Mouse (Mus musculus): ENCODE results near the gene Psenen. TPM values are rescaled to one million over a fixed set of nuclear protein-coding genes. Genes with fewer than 3 reads are reported as not detected.

Psenen gene
- polyA plus RNA-seq, 1 experiment: 176 TPM

DNA sequence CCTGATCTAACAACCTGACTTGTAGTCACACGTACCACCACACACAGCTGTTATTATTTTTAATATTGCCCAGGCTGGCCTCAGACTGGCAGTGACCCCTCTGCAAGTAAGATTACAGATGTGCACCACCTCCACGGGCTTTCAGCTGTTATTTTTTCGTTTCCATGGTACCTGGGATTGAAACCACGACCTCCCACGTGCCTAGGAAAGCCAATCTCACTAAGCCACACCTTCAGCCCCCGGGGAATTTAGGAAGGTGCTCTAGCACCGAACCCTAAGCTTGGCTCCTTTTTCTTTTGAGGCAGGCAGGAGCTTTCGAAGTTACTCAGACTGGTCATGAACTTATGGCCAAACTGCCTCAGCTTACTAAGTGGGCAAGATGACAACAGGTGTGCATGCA, 41.0 kb upstream of the Psenen start:
- no peak for TF ChIP-seq CTCF (IDR thresholded peaks at IDR 0.05; ENCODE audit: borderline replicate concordance, control insufficient read depth, extremely low read depth, insufficient read depth, low read length, poor library complexity)
- TF ChIP-seq POLR2A (IDR thresholded peaks at IDR 0.05; ENCODE audit: control insufficient read depth, extremely low read depth, insufficient read depth, low read length, poor library complexity): no peak
- no peak overlapping the region for H3K4me3 ChIP-seq (ENCODE audit: control insufficient read depth, insufficient read depth, low read length)
- 43% methylated on average over 8 of the region's 8 CpGs for WGBS
- 0 out of 2 replicates have a peak, but pooled peaks cover 5% of the 10 kb centered on the region for H3K4me1 ChIP-seq (replicated peaks; ENCODE audit: control insufficient read depth, insufficient read depth, low read length)
- H3K36me3 ChIP-seq (ENCODE audit: control insufficient read depth, insufficient read depth, low read length): no peaks in the 10 kb centered on the region
- no peaks in the 10 kb centered on the region for H3K27me3 ChIP-seq (ENCODE audit: control insufficient read depth, insufficient read depth, low read length)
- no peak overlapping the region for H3K27ac ChIP-seq (ENCODE audit: control insufficient read depth, insufficient read depth, low read length)
- no peak for DNase-seq

DNA sequence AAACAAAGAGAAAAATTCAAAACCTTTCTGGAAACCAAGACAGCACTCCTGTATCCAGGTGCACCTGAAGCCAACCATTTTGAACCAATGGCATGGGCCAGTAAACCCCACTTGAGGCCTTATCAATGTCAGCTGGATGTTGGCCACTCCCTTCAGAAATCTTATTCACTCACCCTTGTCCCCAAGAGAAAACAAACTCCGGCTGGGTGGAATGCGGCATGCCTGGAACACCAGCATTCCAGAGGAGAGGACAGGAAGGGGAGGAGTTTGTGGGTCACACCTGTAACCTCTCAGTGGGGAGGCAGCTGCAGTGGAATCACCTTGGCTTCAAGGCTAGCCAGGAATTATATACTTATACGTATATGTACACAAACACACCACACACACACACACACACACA, 39.2 kb upstream of the Psenen start:
- Histone ChIP-seq H3K36me3 (ENCODE audit: control insufficient read depth, insufficient read depth, low read length) (no peaks in the 10 kb centered on the region), H3K4me1 (replicated peaks; ENCODE audit: control insufficient read depth, insufficient read depth, low read length) (no peaks in the 10 kb centered on the region), H3K4me3 (ENCODE audit: control insufficient read depth, insufficient read depth, low read length) (no peak overlapping the region), H3K27me3 (ENCODE audit: control insufficient read depth, insufficient read depth, low read length) (no peaks in the 10 kb centered on the region), H3K27ac (ENCODE audit: control insufficient read depth, insufficient read depth, low read length) (no peak overlapping the region)
- 81% methylated on average over 3 of the region's 3 CpGs for WGBS
- no peak for DNase-seq
- no peak for TF ChIP-seq CTCF (IDR thresholded peaks at IDR 0.05; ENCODE audit: borderline replicate concordance, control insufficient read depth, extremely low read depth, insufficient read depth, low read length, poor library complexity)
- no peak for TF ChIP-seq POLR2A (IDR thresholded peaks at IDR 0.05; ENCODE audit: control insufficient read depth, extremely low read depth, insufficient read depth, low read length, poor library complexity)

- Histone ChIP-seq H3K4me1 (replicated peaks; ENCODE audit: control insufficient read depth, insufficient read depth, low read length) (no peaks in the 10 kb centered on the region), H3K36me3 (ENCODE audit: control insufficient read depth, insufficient read depth, low read length) (no peaks in the 10 kb centered on the region), H3K4me3 (ENCODE audit: control insufficient read depth, insufficient read depth, low read length) (no peak overlapping the region), H3K27me3 (ENCODE audit: control insufficient read depth, insufficient read depth, low read length) (no peaks in the 10 kb centered on the region), H3K27ac (ENCODE audit: control insufficient read depth, insufficient read depth, low read length) (no peak overlapping the region)
- TF ChIP-seq POLR2A (IDR thresholded peaks at IDR 0.05; ENCODE audit: control insufficient read depth, extremely low read depth, insufficient read depth, low read length, poor library complexity) (no peak), CTCF (IDR thresholded peaks at IDR 0.05; ENCODE audit: borderline replicate concordance, control insufficient read depth, extremely low read depth, insufficient read depth, low read length, poor library complexity) (no peak)
- 79% methylated on average over 7 of the region's 7 CpGs for WGBS
- no peak for DNase-seq
Observed at GRCm38 (mm10) chr7:30600651-30601050, 37.2 kb upstream of the Psenen start.

DNA sequence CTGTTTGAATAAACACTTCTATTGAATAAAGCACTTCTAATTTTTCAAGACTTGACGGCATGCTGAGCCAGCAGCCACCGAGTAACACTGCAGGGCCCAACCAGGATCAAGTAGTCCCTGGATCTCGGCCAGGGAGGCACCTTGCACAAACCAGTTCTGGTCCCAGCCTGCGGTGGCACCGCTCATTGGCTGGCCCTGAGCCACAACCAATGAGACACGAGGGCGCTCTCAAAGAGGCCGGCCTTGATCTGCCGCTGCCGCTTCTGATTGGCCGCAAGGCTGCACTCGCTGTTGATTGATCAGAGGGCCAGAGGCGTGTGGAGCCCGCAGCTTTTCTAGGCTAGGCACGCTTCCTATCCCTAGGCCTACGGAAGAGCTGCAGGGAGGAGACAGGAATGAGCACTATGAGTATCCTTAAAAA, 36.5 kb upstream of the Psenen start:
- 7% methylated on average over 16 of the region's 16 CpGs for WGBS
- H3K27me3 ChIP-seq (ENCODE audit: control insufficient read depth, insufficient read depth, low read length): no peaks in the 10 kb centered on the region
- H3K27ac ChIP-seq (ENCODE audit: control insufficient read depth, insufficient read depth, low read length): no peak overlapping the region
- no peak overlapping the region for H3K4me3 ChIP-seq (ENCODE audit: control insufficient read depth, insufficient read depth, low read length)
- H3K36me3 ChIP-seq (ENCODE audit: control insufficient read depth, insufficient read depth, low read length): no peaks in the 10 kb centered on the region
- H3K4me1 ChIP-seq (replicated peaks; ENCODE audit: control insufficient read depth, insufficient read depth, low read length): no peaks in the 10 kb centered on the region
- DNase-seq: peak; percentile 59
- TF ChIP-seq POLR2A (IDR thresholded peaks at IDR 0.05; ENCODE audit: control insufficient read depth, extremely low read depth, insufficient read depth, low read length, poor library complexity) (no peak), CTCF (IDR thresholded peaks at IDR 0.05; ENCODE audit: borderline replicate concordance, control insufficient read depth, extremely low read depth, insufficient read depth, low read length, poor library complexity) (no peak)

DNA sequence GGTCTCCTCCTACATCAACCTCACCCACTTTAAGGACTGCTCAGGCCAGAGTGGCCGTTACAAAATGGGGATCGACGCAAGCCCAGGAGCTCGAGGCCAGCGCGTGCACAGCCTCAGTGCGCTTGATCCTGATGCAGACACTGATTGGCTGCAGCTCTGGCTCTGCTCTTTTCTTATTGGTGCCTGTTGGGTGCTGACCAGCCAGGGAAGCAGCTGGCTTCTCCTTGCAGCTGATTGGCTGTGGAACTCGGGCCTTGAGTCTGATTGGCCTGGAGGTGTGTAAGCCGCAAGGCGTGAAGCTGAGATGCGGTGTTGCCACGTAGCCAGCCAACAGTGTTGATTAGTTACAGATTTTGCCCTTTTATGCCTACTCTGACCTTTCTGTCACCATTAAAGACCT, 35.4 kb upstream of the Psenen start, which contains the start of gene Zbtb32:
Gene Zbtb32, minus strand, starts transcription at position 124 of the 400 bp plus-strand sequence.
- H3K4me3 ChIP-seq (ENCODE audit: control insufficient read depth, insufficient read depth, low read length): no peak within 1 kb of the TSS
- H3K27ac ChIP-seq (ENCODE audit: control insufficient read depth, insufficient read depth, low read length): no peak within 1 kb of the TSS
- H3K36me3 ChIP-seq (ENCODE audit: control insufficient read depth, insufficient read depth, low read length): no peaks in the 10 kb centered on the region
- no peak for DNase-seq
- H3K27me3 ChIP-seq (ENCODE audit: control insufficient read depth, insufficient read depth, low read length): no peaks in the 10 kb centered on the region
- no peak for TF ChIP-seq POLR2A (IDR thresholded peaks at IDR 0.05; ENCODE audit: control insufficient read depth, extremely low read depth, insufficient read depth, low read length, poor library complexity)
- no peak for TF ChIP-seq CTCF (IDR thresholded peaks at IDR 0.05; ENCODE audit: borderline replicate concordance, control insufficient read depth, extremely low read depth, insufficient read depth, low read length, poor library complexity)
- 97% methylated on average over 12 of the region's 12 CpGs for WGBS
- no peaks in the 10 kb centered on the region for H3K4me1 ChIP-seq (replicated peaks; ENCODE audit: control insufficient read depth, insufficient read depth, low read length)

GRCm38 (mm10) chr7:30596811-30597210, 33.4 kb upstream of the Psenen start:
- Histone ChIP-seq H3K27ac (ENCODE audit: control insufficient read depth, insufficient read depth, low read length) (no peak overlapping the region), H3K36me3 (ENCODE audit: control insufficient read depth, insufficient read depth, low read length) (no peaks in the 10 kb centered on the region), H3K4me1 (replicated peaks; ENCODE audit: control insufficient read depth, insufficient read depth, low read length) (no peaks in the 10 kb centered on the region), H3K27me3 (ENCODE audit: control insufficient read depth, insufficient read depth, low read length) (no peaks in the 10 kb centered on the region), H3K4me3 (ENCODE audit: control insufficient read depth, insufficient read depth, low read length) (no peak overlapping the region)
- no peak for TF ChIP-seq CTCF (IDR thresholded peaks at IDR 0.05; ENCODE audit: borderline replicate concordance, control insufficient read depth, extremely low read depth, insufficient read depth, low read length, poor library complexity)
- TF ChIP-seq POLR2A (IDR thresholded peaks at IDR 0.05; ENCODE audit: control insufficient read depth, extremely low read depth, insufficient read depth, low read length, poor library complexity): no peak
- DNase-seq: no peak
- 88% methylated on average over 5 of the region's 5 CpGs for WGBS

- no peak for TF ChIP-seq CTCF (IDR thresholded peaks at IDR 0.05; ENCODE audit: borderline replicate concordance, control insufficient read depth, extremely low read depth, insufficient read depth, low read length, poor library complexity)
- no peak for TF ChIP-seq POLR2A (IDR thresholded peaks at IDR 0.05; ENCODE audit: control insufficient read depth, extremely low read depth, insufficient read depth, low read length, poor library complexity)
- no peak overlapping the region for H3K4me3 ChIP-seq (ENCODE audit: control insufficient read depth, insufficient read depth, low read length)
- WGBS: 81% methylated on average over 5 of the region's 5 CpGs
- no peaks in the 10 kb centered on the region for H3K27me3 ChIP-seq (ENCODE audit: control insufficient read depth, insufficient read depth, low read length)
- H3K27ac ChIP-seq (ENCODE audit: control insufficient read depth, insufficient read depth, low read length): no peak overlapping the region
- no peaks in the 10 kb centered on the region for H3K36me3 ChIP-seq (ENCODE audit: control insufficient read depth, insufficient read depth, low read length)
- no peaks in the 10 kb centered on the region for H3K4me1 ChIP-seq (replicated peaks; ENCODE audit: control insufficient read depth, insufficient read depth, low read length)
- no peak for DNase-seq
Observed at GRCm38 (mm10) chr7:30596093-30596492, 32.7 kb upstream of the Psenen start.
